Mouse (Mus musculus): Measurements from ENCODE around the gene Prkg2.

Gene Prkg2

GRCm38 (mm10) chr5:98900926-98901325 lies 136.2 kb downstream of the Prkg2 start:
- DNase-seq (ENCODE audit: low spot score in 2 of 2): no peak

- no peak for DNase-seq (ENCODE audit: low spot score in 2 of 2)
These were observed 139.2 kb downstream of the Prkg2 start for GRCm38 (mm10) chr5:98897946-98898345.

DNA sequence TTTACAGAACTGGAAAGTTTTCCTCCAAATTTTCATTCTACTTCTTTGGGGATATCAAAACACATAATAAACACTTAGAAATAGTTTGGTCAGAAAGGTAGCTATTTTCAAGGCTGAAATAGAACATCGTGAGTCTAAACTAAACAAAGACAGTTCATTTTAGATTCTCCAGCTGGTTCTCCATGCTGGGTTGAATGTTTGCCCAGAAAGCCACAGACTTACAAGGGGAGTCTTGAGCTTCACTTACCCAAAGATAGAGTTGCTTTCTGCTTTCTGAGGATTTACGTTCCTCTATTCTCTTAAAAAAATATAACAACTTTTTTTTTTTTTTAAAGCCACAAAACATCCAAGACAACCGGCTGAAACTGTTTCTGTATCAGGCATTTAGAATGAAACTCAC lies 142.9 kb downstream of the Prkg2 start:
- no peak for DNase-seq (ENCODE audit: low spot score in 2 of 2)

DNA sequence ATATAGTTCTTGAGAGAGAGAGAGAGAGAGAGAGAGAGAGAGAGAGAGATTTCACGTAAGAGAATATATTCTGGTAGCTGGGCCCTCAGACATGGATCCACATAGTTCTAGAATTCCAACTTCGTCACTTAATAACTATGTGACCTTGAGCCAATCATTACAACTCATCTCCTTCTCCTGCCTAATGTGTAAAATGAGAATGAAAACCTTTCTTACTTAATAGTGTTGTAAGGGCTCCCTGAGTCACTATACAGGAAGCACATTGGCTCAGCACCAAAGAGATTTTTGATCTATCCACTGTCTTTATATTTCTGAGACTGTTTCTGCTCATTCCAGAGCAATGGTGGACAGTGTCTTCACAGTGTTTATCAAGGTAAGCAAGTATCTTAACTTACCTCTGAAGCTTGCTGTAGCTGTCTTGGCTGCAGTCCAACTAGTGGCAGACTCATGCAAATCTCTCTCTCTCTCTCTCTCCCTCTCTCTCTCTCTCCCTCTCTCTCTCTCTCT lies 146.6 kb downstream of the Prkg2 start:
- DNase-seq (ENCODE audit: low spot score in 2 of 2): no peak

DNA sequence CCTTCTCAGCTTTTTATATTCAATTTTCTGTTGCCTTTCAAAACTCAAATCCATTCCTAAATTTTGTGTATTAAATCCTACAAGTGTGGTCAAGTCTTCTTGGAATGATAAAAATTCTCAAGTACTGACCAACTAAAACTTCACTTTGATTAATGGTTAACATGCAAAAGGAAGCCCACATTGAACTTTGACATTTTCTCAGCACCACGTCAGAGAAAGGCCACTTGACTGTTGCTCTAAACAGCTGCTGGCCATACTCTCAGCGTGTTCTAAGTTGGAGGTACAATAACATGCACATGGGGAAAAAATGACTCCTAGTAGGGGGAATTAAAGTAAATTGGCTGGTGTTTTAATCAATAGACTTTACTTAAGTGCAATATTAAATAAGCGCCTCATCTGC lies 155.1 kb downstream of the Prkg2 start:
- DNase-seq (ENCODE audit: low spot score in 2 of 2): no peak

Measured in spleen, postnatal 4 days (tissue).